Mouse (Mus musculus): ENCODE results near the gene Fkbp1b.
"Not testable (repeated sequence)": the region's sequence is repeated elsewhere in the genome, so short reads cannot be mapped to it uniquely, and the experiment has no call there.

Gene Fkbp1b

DNA sequence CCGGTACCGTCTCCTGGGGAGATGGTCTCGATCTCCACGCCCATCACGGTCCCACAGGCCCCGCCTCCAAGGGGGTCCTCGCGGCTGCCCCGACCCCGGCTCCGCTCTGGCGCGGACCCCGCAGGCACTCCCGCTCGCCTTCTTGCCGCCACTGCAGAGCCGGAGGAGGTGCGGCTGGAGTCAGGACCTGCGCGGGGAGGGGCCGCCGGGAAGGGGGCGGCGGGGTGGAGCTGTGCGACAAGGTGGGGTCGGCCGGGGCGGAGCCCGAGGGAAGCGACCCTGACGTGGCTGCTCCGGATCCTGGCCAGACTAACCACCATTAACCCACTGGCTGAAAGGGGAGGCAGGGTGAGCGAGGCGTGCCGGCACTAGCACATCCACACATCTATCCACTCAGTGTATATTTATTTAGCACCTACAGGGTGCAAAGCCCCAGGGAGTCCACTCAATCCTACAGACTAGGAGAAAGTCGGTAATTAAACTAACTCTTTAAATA is at the start of gene Fkbp1b:
Gene Fkbp1b, minus strand, starts transcription at position 200 of the 496 bp plus-strand sequence.
- DNase-seq (ENCODE audit: extremely low read depth, insufficient read length, low spot score), result peak; percentile 34

- DNase-seq (ENCODE audit: extremely low read depth, insufficient read length, low spot score), result no peak
Observed at GRCm38 (mm10) chr12:4889891-4890290, 48.5 kb upstream of the Fkbp1b start.

GRCm38 (mm10) chr12:4889251-4889650 is 47.9 kb upstream of the Fkbp1b start:
- DNase-seq (ENCODE audit: extremely low read depth, insufficient read length, low spot score), result no peak

DNA sequence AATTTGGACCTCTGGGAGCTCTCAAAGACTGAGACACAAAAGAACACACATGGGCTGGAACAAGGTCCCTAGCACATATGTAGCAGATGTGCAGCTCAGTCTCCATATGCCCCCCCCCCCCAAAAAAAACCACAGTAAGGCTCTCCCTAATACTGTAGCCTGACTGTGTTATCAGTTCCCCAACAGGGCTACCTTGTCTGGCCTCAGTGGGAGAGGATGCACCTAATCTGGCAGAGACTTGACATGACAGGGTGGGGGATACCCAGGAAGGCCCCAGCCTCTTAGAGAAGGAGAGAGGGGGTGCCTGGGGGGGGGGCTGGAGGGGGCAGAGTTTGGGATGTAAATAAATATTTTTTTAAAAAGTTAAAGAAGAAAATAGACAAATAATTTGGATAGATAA is 47.3 kb upstream of the Fkbp1b start:
- DNase-seq (ENCODE audit: extremely low read depth, insufficient read length, low spot score), result no peak

DNA sequence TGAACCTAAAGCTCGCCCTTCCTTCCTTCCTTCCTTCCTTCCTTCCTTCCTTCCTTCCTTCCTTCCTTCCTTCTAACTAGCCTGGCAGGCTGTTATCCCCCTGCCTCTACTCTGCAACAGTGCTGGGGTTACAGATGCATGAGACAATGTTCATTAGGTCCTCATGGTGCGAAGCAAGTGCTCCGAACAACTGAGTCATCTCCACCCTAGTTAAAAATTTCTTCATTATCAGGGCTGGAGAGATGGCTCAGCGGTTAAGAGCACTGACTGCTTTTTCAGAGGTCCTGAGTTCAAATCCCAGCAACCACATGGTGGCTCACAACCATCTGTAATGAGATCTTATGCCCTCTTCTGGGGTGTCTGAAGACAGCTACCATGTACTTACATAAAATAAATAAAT is 45.2 kb upstream of the Fkbp1b start:
- DNase-seq (ENCODE audit: extremely low read depth, insufficient read length, low spot score), result not testable (repeated sequence)

GRCm38 (mm10) chr12:4885062-4885461 is 43.7 kb upstream of the Fkbp1b start:
- DNase-seq (ENCODE audit: extremely low read depth, insufficient read length, low spot score), result no peak

DNA sequence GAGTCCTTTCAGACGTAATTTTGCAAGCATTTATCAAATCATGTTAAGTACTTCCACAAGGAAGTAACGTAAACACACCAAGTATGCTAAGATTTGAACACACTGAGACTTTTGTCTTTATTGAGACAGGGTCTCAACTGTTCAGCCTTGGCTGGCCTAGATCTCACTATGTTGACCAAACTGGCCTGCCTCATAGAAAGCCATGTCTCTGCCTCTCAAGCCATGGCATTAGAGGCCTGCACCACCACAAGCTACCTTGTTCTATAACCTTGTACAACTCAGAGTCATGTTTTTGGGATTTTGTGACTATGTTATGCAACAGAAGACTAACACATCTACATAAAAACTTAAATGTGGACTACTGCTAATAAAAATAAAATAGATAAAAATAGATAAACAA is 40.7 kb upstream of the Fkbp1b start:
- DNase-seq (ENCODE audit: extremely low read depth, insufficient read length, low spot score), result no peak

- DNase-seq (ENCODE audit: extremely low read depth, insufficient read length, low spot score), result no peak
Observed at GRCm38 (mm10) chr12:4879048-4879447, 37.7 kb upstream of the Fkbp1b start.

- no peak for DNase-seq (ENCODE audit: extremely low read depth, insufficient read length, low spot score)
Observed at GRCm38 (mm10) chr12:4878296-4878783, 36.9 kb upstream of the Fkbp1b start.

DNA sequence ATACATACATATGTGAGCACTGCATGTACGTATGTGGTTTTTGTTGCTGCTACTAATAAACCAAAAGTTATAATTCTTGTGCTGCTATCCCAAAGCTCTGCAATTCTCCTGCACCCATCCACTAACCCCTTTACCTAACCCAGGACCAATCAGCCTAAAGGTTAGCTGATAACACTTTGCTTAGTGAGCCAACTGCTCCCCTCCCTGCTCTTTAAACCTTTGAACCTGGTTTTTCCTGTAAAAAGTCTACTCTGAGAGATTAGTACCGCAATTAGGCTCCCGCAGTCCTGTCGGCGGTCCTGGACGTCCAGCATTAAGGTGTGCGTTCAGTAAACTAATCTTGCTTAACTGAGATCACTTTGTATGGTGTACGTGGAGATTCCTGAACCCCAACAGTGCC is 34.2 kb upstream of the Fkbp1b start:
- DNase-seq (ENCODE audit: extremely low read depth, insufficient read length, low spot score), result no peak

DNA sequence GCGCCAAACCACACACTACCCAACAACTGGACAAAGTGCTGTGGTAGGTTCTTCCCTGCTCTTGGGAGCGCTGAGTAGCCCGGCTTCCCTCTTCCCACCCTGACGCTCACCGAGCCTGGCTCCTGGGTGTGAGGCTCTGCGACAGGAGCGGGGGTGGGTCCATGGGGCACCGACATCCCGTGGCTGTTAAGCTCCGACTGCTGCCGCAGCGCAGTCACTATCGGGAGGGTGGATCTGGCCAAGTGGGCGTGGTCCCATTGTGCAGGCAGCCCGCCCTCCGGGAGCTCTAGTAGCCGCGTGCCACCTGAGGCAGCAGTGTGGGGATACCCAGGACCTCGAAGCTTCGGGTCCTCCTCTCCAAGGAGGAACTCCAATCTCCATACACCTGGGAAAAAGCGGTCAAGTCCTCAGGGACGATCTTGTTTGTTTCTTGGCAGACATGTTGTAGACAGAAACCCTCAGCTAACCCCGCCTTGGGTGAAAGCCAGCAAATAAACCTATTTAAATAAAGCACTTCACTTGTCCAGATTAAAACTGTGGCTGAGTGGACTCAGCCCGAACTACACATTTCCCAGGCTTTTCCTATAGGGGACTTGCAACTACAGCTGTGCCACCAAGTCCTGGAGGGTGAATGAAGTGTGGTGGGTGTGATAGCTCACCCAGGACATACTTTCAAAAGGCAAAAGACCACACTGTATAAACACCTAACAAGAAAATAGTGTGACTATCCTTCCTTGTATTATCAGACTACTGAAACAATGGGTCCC is 33.0 kb upstream of the Fkbp1b start, which contains the start of gene Mfsd2b:
Gene Mfsd2b, minus strand, starts transcription at position 199 of the 767 bp plus-strand sequence.
- DNase-seq (ENCODE audit: extremely low read depth, insufficient read length, low spot score), result peak; percentile 54

DNA sequence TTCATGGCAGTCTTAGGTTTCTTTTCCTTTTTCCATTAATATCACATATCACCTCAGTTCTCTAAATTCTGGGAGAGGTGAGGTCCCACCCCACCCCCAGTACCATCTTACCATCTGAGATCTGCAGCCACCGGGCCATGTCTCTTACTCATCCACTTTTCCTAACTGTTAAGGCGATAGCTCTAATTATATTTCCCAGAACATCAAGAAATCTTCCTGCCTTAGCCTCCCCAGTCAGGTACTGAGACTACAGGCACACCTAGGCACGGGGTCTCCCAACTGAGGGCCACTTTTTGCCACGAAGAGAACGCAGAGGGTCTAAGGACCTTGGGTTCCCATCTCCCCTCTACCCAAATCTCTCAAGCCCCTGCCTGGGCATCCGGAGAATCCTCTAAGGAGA is 32.1 kb upstream of the Fkbp1b start:
- no peak for DNase-seq (ENCODE audit: extremely low read depth, insufficient read length, low spot score)

GRCm38 (mm10) chr12:4872983-4873477 is 31.6 kb upstream of the Fkbp1b start:
- DNase-seq (ENCODE audit: extremely low read depth, insufficient read length, low spot score), result no peak

DNA sequence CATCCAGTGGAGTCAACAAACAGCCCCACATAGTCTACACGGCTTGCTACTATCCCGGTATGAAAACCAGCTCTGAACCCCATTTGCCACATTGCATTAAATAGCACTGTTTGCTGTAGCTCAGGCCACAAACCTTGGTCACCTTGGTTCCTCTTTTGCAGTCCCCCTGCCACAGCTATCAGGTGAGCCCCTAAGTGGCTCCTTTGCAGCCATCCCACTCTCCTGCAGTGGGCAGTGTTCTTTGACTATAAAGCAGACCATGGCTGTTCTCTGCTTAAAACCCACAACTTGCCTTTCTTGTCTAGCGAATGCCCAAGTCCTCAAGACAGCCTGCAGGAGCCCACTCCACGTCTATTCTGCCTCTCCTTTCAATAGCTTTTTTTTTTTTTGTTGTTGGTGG is 30.9 kb upstream of the Fkbp1b start:
- no peak for DNase-seq (ENCODE audit: extremely low read depth, insufficient read length, low spot score)

GRCm38 (mm10) chr12:4871260-4871659 is 29.9 kb upstream of the Fkbp1b start:
- no peak for DNase-seq (ENCODE audit: extremely low read depth, insufficient read length, low spot score)

- no peak for DNase-seq (ENCODE audit: extremely low read depth, insufficient read length, low spot score)
Observed at GRCm38 (mm10) chr12:4868924-4869323, 27.5 kb upstream of the Fkbp1b start.

- no peak for DNase-seq (ENCODE audit: extremely low read depth, insufficient read length, low spot score)
Observed at GRCm38 (mm10) chr12:4864338-4864690, 22.9 kb upstream of the Fkbp1b start.

DNA sequence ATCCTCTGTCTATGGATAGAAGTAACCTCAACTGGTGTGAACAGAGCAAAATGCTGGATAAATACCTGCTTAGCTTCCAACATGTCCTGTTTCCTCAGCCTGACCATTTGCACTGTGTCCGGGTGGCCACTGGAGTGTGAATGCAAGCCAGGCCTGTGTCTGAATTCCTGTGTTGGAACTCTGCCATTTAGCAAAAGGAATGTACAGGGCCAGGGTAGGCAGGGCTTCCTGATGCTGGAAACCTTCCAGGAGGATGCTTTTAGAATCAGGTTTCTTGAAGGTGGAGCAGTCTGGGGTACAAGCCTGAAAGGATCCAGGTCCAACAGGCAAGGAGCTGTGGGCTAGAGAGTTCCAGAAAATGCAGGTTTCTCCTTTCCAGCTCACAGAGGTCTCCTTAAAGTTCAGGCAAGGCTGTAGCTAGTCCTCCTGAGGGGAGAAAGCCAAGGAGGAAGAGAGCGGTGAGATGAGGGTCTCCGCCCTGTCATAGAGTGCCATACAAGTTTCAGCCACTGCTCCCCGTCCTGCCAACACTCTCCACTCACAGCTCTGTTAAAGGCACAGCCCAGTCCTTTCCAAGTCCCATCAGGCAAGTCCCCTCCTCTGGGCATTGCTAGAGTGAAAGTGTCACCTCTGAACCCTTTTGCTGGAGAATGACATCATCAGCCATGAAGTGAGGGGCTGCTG is 22.4 kb upstream of the Fkbp1b start:
- DNase-seq (ENCODE audit: extremely low read depth, insufficient read length, low spot score), result no peak

- no peak for DNase-seq (ENCODE audit: extremely low read depth, insufficient read length, low spot score)
Observed at GRCm38 (mm10) chr12:4862672-4863071, 21.3 kb upstream of the Fkbp1b start.

DNA sequence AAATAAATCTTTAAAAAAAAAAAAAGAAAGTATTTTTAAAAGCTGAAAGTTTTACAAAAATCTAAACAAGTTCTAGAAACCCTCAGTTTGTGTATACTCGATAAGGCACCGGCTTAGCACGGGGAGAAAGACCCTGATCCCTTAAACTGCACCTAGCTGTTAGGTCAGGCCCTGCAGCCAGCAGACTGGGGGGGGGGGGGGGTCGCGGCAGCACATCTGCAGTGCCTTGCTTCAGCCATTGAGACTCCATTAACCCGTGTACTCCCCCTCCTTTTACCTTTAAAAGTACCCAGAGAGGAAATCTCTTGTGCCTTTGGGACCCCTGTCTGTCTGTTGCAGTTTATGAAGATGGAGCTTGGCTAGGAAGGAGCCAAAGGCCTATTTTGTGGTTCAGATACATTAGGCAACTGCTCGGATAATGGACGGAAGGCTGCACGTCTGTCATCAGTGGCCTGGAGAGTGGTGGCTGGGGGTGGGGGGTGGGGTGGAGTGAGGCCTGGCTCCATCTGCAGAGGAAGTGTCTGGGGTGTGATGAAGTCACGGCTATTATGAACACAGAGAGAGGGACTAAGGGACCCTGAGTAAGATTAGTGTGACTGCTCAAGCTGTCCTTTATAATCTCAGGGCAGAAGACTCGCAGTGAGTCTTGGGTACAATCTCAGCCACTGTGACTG is 18.0 kb upstream of the Fkbp1b start:
- DNase-seq (ENCODE audit: extremely low read depth, insufficient read length, low spot score), result no peak

GRCm38 (mm10) chr12:4856834-4857233 is 15.4 kb upstream of the Fkbp1b start:
- no peak for DNase-seq (ENCODE audit: extremely low read depth, insufficient read length, low spot score)
